Mouse (Mus musculus) right cerebral cortex, postnatal 10 days (tissue): ENCODE data around the gene Hbs1l.
"Not testable (repeated sequence)": the region's sequence is repeated elsewhere in the genome, so short reads cannot be mapped to it uniquely, and the experiment has no call there.

Experiments
- DNase-seq, 2 experiments: peaks; one replicate each; pipeline ENCODE4 v3.0.0; 2021; ENCODE audit warnings: low spot score in 2 of 2

Hbs1l gene

GRCm38 (mm10) chr10:21359086-21359485 lies 63.3 kb downstream of the Hbs1l start:
- DNase-seq, result peak in 1 of 2 experiments; percentile 10

- peak in 1 of 2 experiments; percentile 13 for DNase-seq
These were observed 66.1 kb downstream of the Hbs1l start for GRCm38 (mm10) chr10:21361871-21362270.

GRCm38 (mm10) chr10:21363297-21363696 lies 67.5 kb downstream of the Hbs1l start:
- DNase-seq, result no peak

GRCm38 (mm10) chr10:21364946-21365345 lies 69.2 kb downstream of the Hbs1l start:
- no peak for DNase-seq

- DNase-seq, result no peak
These were observed 70.1 kb downstream of the Hbs1l start for GRCm38 (mm10) chr10:21365897-21366296.

- no peak for DNase-seq
These were observed 70.7 kb downstream of the Hbs1l start for GRCm38 (mm10) chr10:21366471-21366870.

- no peak for DNase-seq
These were observed 71.7 kb downstream of the Hbs1l start for GRCm38 (mm10) chr10:21367481-21367880.

- no peak for DNase-seq
These were observed 73.8 kb downstream of the Hbs1l start for GRCm38 (mm10) chr10:21369586-21369985.

GRCm38 (mm10) chr10:21372271-21372670 lies 76.5 kb downstream of the Hbs1l start:
- no peak for DNase-seq

GRCm38 (mm10) chr10:21376682-21377473 lies 81.1 kb downstream of the Hbs1l start, which contains the start of gene Aldh8a1:
Gene Aldh8a1, plus strand, starts transcription at chr10:21377291.
- no peak for DNase-seq

- DNase-seq, result no peak
These were observed 82.6 kb downstream of the Hbs1l start for GRCm38 (mm10) chr10:21378196-21378944.

- peak; percentile 56 to 74 for DNase-seq
These were observed 87.1 kb downstream of the Hbs1l start for GRCm38 (mm10) chr10:21382914-21383313.

GRCm38 (mm10) chr10:21385111-21385663 lies 89.4 kb downstream of the Hbs1l start:
- DNase-seq, result no peak

GRCm38 (mm10) chr10:21389075-21389474 lies 93.3 kb downstream of the Hbs1l start:
- DNase-seq, result no peak

GRCm38 (mm10) chr10:21390440-21390839 lies 94.7 kb downstream of the Hbs1l start:
- no peak for DNase-seq

- no peak for DNase-seq
These were observed 95.5 kb downstream of the Hbs1l start for GRCm38 (mm10) chr10:21391286-21391685.

GRCm38 (mm10) chr10:21393390-21393789 lies 97.6 kb downstream of the Hbs1l start:
- DNase-seq, result no peak

- DNase-seq, result no peak
These were observed 99.8 kb downstream of the Hbs1l start for GRCm38 (mm10) chr10:21395426-21396139.

GRCm38 (mm10) chr10:21398873-21399425 lies 103.2 kb downstream of the Hbs1l start:
- DNase-seq, result not testable (repeated sequence)

- no peak for DNase-seq
These were observed 103.8 kb downstream of the Hbs1l start for GRCm38 (mm10) chr10:21399622-21400021.

GRCm38 (mm10) chr10:21400031-21400430 lies 104.3 kb downstream of the Hbs1l start:
- no peak for DNase-seq

- DNase-seq, result no peak
These were observed 104.7 kb downstream of the Hbs1l start for GRCm38 (mm10) chr10:21400453-21400852.
